Mouse (Mus musculus): ENCODE measurements around the gene Ciita. TPM values are rescaled to one million over a fixed set of nuclear protein-coding genes. Genes with fewer than 3 reads are reported as not detected.

Ciita gene
- polyA plus RNA-seq, 1 experiment = 0.07 TPM

GRCm38 (mm10) chr16:10443723-10444122 lies 36.1 kb upstream of the Ciita start:
- no peak overlapping the region for H3K4me3 ChIP-seq (ENCODE audit: control insufficient read depth, low read depth, low read length)
- TF ChIP-seq CTCF (IDR thresholded peaks at IDR 0.05; ENCODE audit: control insufficient read depth, insufficient read depth, insufficient replicate concordance, low read depth, low read length) (no peak), POLR2A (IDR thresholded peaks at IDR 0.05; ENCODE audit: control insufficient read depth, low read depth, low read length) (no peak)
- no peaks in the 10 kb centered on the region for H3K36me3 ChIP-seq (ENCODE audit: control insufficient read depth, insufficient read depth, low read length)
- H3K27ac ChIP-seq (ENCODE audit: control insufficient read depth, insufficient read depth, low read depth, low read length) = no peak overlapping the region
- H3K27me3 ChIP-seq (ENCODE audit: control insufficient read depth, insufficient read depth, low read length) = no peaks in the 10 kb centered on the region
- peaks cover 10% of the 10 kb centered on the region for H3K4me1 ChIP-seq (ENCODE audit: control insufficient read depth, insufficient read depth, low read length)

- no peaks in the 10 kb centered on the region for H3K27me3 ChIP-seq (ENCODE audit: control insufficient read depth, insufficient read depth, low read length)
- H3K36me3 ChIP-seq (ENCODE audit: control insufficient read depth, insufficient read depth, low read length) = no peaks in the 10 kb centered on the region
- TF ChIP-seq POLR2A (IDR thresholded peaks at IDR 0.05; ENCODE audit: control insufficient read depth, low read depth, low read length) = no peak
- H3K4me3 ChIP-seq (ENCODE audit: control insufficient read depth, low read depth, low read length) = peak overlapping the region; percentile 11
- peaks cover 10% of the 10 kb centered on the region for H3K4me1 ChIP-seq (ENCODE audit: control insufficient read depth, insufficient read depth, low read length)
- H3K27ac ChIP-seq (ENCODE audit: control insufficient read depth, insufficient read depth, low read depth, low read length) = no peak overlapping the region
Measured at GRCm38 (mm10) chr16:10446573-10447263, 33.1 kb upstream of the Ciita start.

- no peak within 1 kb of the TSS for H3K27ac ChIP-seq (ENCODE audit: control insufficient read depth, insufficient read depth, low read depth, low read length)
- TF ChIP-seq CTCF (IDR thresholded peaks at IDR 0.05; ENCODE audit: control insufficient read depth, insufficient read depth, insufficient replicate concordance, low read depth, low read length) = no peak
- peak; percentile 21; the same call in 1 of the 2 replicates for TF ChIP-seq POLR2A (IDR thresholded peaks at IDR 0.05; ENCODE audit: control insufficient read depth, low read depth, low read length)
- no peaks in the 10 kb centered on the region for H3K36me3 ChIP-seq (ENCODE audit: control insufficient read depth, insufficient read depth, low read length)
Measured at GRCm38 (mm10) chr16:10447264-10447594, 32.6 kb upstream of the Ciita start, which contains the start of gene Tvp23a. TSS of gene Tvp23a (minus strand) at chr16:10447362.

GRCm38 (mm10) chr16:10447781-10448180 lies 32.1 kb upstream of the Ciita start:
- no peaks in the 10 kb centered on the region for H3K27me3 ChIP-seq (ENCODE audit: control insufficient read depth, insufficient read depth, low read length)
- no peak for TF ChIP-seq POLR2A (IDR thresholded peaks at IDR 0.05; ENCODE audit: control insufficient read depth, low read depth, low read length)
- no peak for TF ChIP-seq CTCF (IDR thresholded peaks at IDR 0.05; ENCODE audit: control insufficient read depth, insufficient read depth, insufficient replicate concordance, low read depth, low read length)
- no peaks in the 10 kb centered on the region for H3K36me3 ChIP-seq (ENCODE audit: control insufficient read depth, insufficient read depth, low read length)
- H3K27ac ChIP-seq (ENCODE audit: control insufficient read depth, insufficient read depth, low read depth, low read length) = no peak overlapping the region
- H3K4me1 ChIP-seq (ENCODE audit: control insufficient read depth, insufficient read depth, low read length) = peaks cover 10% of the 10 kb centered on the region
- H3K4me3 ChIP-seq (ENCODE audit: control insufficient read depth, low read depth, low read length) = no peak overlapping the region

More at GRCm38 (mm10) chr16:10447264-10447594, 32.6 kb upstream of the Ciita start, which contains the start of gene Tvp23a:
- Histone ChIP-seq H3K4me3 (ENCODE audit: control insufficient read depth, low read depth, low read length) (peak within 1 kb of the TSS; percentile 11), H3K4me1 (ENCODE audit: control insufficient read depth, insufficient read depth, low read length) (peaks cover 10% of the 10 kb centered on the region), H3K27me3 (ENCODE audit: control insufficient read depth, insufficient read depth, low read length) (no peaks in the 10 kb centered on the region)

GRCm38 (mm10) chr16:10448931-10449330 lies 30.9 kb upstream of the Ciita start:
- no peak for TF ChIP-seq POLR2A (IDR thresholded peaks at IDR 0.05; ENCODE audit: control insufficient read depth, low read depth, low read length)
- no peak for TF ChIP-seq CTCF (IDR thresholded peaks at IDR 0.05; ENCODE audit: control insufficient read depth, insufficient read depth, insufficient replicate concordance, low read depth, low read length)
- Histone ChIP-seq H3K27me3 (ENCODE audit: control insufficient read depth, insufficient read depth, low read length) (no peaks in the 10 kb centered on the region), H3K36me3 (ENCODE audit: control insufficient read depth, insufficient read depth, low read length) (no peaks in the 10 kb centered on the region)

GRCm38 (mm10) chr16:10451906-10452305 lies 28.0 kb upstream of the Ciita start:
- Histone ChIP-seq H3K27ac (ENCODE audit: control insufficient read depth, insufficient read depth, low read depth, low read length) (no peak overlapping the region), H3K4me1 (ENCODE audit: control insufficient read depth, insufficient read depth, low read length) (peaks cover 9% of the 10 kb centered on the region), H3K27me3 (ENCODE audit: control insufficient read depth, insufficient read depth, low read length) (no peaks in the 10 kb centered on the region), H3K4me3 (ENCODE audit: control insufficient read depth, low read depth, low read length) (no peak overlapping the region), H3K36me3 (ENCODE audit: control insufficient read depth, insufficient read depth, low read length) (no peaks in the 10 kb centered on the region)
- no peak for TF ChIP-seq POLR2A (IDR thresholded peaks at IDR 0.05; ENCODE audit: control insufficient read depth, low read depth, low read length)
- TF ChIP-seq CTCF (IDR thresholded peaks at IDR 0.05; ENCODE audit: control insufficient read depth, insufficient read depth, insufficient replicate concordance, low read depth, low read length) = no peak

More at GRCm38 (mm10) chr16:10448931-10449330, 30.9 kb upstream of the Ciita start:
- H3K4me3 ChIP-seq (ENCODE audit: control insufficient read depth, low read depth, low read length) = no peak overlapping the region
- H3K27ac ChIP-seq (ENCODE audit: control insufficient read depth, insufficient read depth, low read depth, low read length) = no peak overlapping the region
- H3K4me1 ChIP-seq (ENCODE audit: control insufficient read depth, insufficient read depth, low read length) = peaks cover 10% of the 10 kb centered on the region

- Histone ChIP-seq H3K27ac (ENCODE audit: control insufficient read depth, insufficient read depth, low read depth, low read length) (no peak overlapping the region), H3K27me3 (ENCODE audit: control insufficient read depth, insufficient read depth, low read length) (no peaks in the 10 kb centered on the region), H3K36me3 (ENCODE audit: control insufficient read depth, insufficient read depth, low read length) (no peaks in the 10 kb centered on the region), H3K4me3 (ENCODE audit: control insufficient read depth, low read depth, low read length) (no peak overlapping the region), H3K4me1 (ENCODE audit: control insufficient read depth, insufficient read depth, low read length) (peaks cover 5% of the 10 kb centered on the region)
- no peak for TF ChIP-seq POLR2A (IDR thresholded peaks at IDR 0.05; ENCODE audit: control insufficient read depth, low read depth, low read length)
- TF ChIP-seq CTCF (IDR thresholded peaks at IDR 0.05; ENCODE audit: control insufficient read depth, insufficient read depth, insufficient replicate concordance, low read depth, low read length) = no peak
Measured at GRCm38 (mm10) chr16:10452445-10452896, 27.4 kb upstream of the Ciita start.
